Mouse (Mus musculus) intestine, embryonic 15.5 days (tissue): ENCODE results near the gene Ramp3. TPM values are rescaled to one million over a fixed set of nuclear protein-coding genes. Genes with fewer than 3 reads are reported as not detected.

ENCODE experiments used
- ATAC-seq: fragments of 200-750 bp; cut with Nextera tagmentation; 2 replicates; pipeline ENCODE4 v1.8.0; 2017; ENCODE audit warnings: moderate TSS enrichment, moderate library complexity
- H3K27ac ChIP-seq: fragments of 300-500 bp; sonication (generic); 2 replicates; pipeline ENCODE4 v1.5.1; 2015; ENCODE audit warnings: mild to moderate bottlenecking, inconsistent platforms
- H3K27me3 ChIP-seq: fragments of 300-500 bp; sonication (generic); replicated peaks from 2 replicates; pipeline ENCODE4 v1.6.1; 2015; ENCODE audit warnings: inconsistent platforms
- H3K36me3 ChIP-seq: fragments of 300-500 bp; sonication (generic); 2 replicates; pipeline ENCODE4 v1.6.1; 2015; ENCODE audit warnings: inconsistent platforms
- H3K4me1 ChIP-seq: fragments of 300-500 bp; sonication (generic); replicated peaks from 2 replicates; pipeline ENCODE4 v1.6.1; 2015; ENCODE audit warnings: inconsistent platforms
- H3K4me2 ChIP-seq: fragments of 300-500 bp; sonication (generic); replicated peaks from 2 replicates; pipeline ENCODE4 v1.6.1; 2015; ENCODE audit warnings: mild to moderate bottlenecking, inconsistent platforms
- H3K4me3 ChIP-seq: fragments of 300-500 bp; sonication (generic); replicated peaks from 2 replicates; pipeline ENCODE4 v1.5.1; 2015; ENCODE audit warnings: inconsistent platforms
- H3K9ac ChIP-seq: fragments of 300-500 bp; sonication (generic); 2 replicates; pipeline ENCODE4 v1.6.1; 2015; ENCODE audit warnings: inconsistent platforms
- H3K9me3 ChIP-seq: fragments of 300-500 bp; sonication (generic); 2 replicates; pipeline ENCODE4 v1.6.1; 2016; ENCODE audit warnings: inconsistent platforms
- WGBS: fragments of 180-500 bp; shearing (Covaris S2); methylation state at CpG from one replicate; pipeline ENCODE4 v1.1.7; 2015; 5-methylcytosine and 5-hydroxymethylcytosine counted together
- polyA plus RNA-seq: library from polyadenylated mRNA; unstranded; fragments of >200 nt; fragmentation: Nextera tagmentation; extraction: Ambion mirVana; gene quantifications from 2 replicates; pipeline ENCODE4 v1.2.1, GENCODE M21; 2015

Ramp3 gene
- polyA plus RNA-seq, 1 experiment from 2014 or later: 6.1 TPM

DNA sequence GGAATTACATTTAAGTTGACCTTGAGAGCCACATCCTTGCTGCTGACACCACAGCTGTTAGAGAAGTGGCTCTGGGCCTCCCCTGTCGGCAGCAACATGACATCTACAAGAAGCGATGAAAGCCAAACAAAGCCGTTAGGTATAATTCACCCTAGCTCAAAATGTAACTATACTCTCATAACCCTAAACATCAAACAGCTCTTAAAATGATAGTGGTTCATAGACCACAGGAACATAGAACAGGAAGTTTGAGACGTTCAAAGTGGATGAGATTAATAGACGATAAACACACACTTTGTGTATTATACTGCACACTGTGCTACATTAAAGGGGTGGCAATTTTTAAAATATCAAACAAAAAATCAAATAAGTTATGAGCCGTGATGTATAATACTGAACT, 46.5 kb downstream of the Ramp3 start:
- no peak overlapping the region for H3K4me2 ChIP-seq
- H3K4me1 ChIP-seq: no peaks in the 10 kb centered on the region
- H3K9me3 ChIP-seq: no peaks in the 10 kb centered on the region
- 65% methylated on average over 6 of the region's 6 CpGs for WGBS
- H3K4me3 ChIP-seq: no peak overlapping the region
- H3K9ac ChIP-seq: no peak overlapping the region
- no peaks in the 10 kb centered on the region for H3K36me3 ChIP-seq
- no peak for ATAC-seq
- no peaks in the 10 kb centered on the region for H3K27me3 ChIP-seq
- H3K27ac ChIP-seq: no peak overlapping the region

DNA sequence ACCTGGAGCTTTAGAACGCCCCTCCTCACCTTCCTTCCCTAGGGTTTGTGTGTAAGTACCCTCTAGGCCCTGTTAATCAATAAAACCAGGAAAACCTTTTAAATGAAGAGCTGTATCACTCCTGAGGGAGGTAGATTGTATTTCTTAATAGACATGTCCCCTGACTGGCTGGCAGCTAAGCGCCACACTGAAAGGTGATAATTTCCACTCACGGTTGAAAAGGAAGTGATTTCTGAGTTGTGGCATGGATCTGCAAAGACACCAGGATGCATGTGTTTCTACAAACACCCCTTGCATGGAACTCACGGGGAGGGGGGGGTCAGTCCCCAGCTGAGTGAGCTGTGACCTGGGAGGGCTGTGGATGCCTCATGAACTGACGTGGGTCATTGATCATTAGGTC, 47.2 kb downstream of the Ramp3 start:
- Histone ChIP-seq H3K9ac (no peak overlapping the region), H3K36me3 (no peaks in the 10 kb centered on the region), H3K27me3 (no peaks in the 10 kb centered on the region), H3K4me1 (no peaks in the 10 kb centered on the region), H3K9me3 (no peaks in the 10 kb centered on the region), H3K4me3 (no peak overlapping the region), H3K27ac (no peak overlapping the region), H3K4me2 (no peak overlapping the region)
- 80% methylated on average over 5 of the region's 5 CpGs for WGBS
- ATAC-seq: no peak

DNA sequence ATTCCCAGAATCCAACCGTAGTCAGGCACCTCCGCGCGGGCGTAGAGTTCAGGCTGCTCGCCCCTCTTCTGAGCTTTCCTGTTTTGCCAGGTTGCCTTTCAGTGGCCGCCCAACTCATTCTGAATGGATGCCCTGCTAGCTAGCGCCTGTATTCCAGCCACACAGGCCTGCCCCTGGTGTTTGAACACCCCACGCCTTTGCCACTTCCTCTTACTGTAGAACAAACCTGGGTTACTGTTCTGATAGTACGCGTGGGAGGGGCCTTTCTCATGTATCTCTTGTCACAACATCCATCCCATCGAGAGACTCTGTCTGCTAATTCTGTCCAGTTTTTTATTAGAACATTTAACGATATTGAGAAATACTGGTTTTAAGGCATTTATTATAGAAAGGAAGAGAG, 48.5 kb downstream of the Ramp3 start:
- no peak overlapping the region for H3K4me3 ChIP-seq
- no peaks in the 10 kb centered on the region for H3K27me3 ChIP-seq
- no peaks in the 10 kb centered on the region for H3K4me1 ChIP-seq
- WGBS: 91% methylated on average over 13 of the region's 13 CpGs
- H3K4me2 ChIP-seq: no peak overlapping the region
- H3K9ac ChIP-seq: no peak overlapping the region
- ATAC-seq: no peak
- no peaks in the 10 kb centered on the region for H3K9me3 ChIP-seq
- H3K36me3 ChIP-seq: no peaks in the 10 kb centered on the region
- H3K27ac ChIP-seq: no peak overlapping the region

DNA sequence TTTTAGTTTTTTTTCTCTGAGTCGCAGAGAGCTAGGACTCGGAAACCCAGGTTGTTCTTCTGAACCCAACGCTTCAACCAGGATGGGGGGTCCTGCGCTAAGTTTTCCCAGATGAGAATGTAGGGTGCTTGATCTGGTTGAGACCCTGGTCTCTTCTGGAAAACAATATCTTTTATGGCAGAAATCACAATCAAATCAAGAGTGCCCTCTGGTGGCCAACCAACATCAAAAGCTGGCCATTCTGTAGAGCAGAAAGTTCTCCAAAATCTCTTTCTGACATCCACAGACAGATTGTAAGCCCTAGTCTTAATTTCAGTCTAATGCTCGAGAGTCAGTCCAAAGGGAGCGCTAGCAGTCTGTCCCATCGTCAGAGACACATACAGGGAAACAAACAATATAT, 50.1 kb downstream of the Ramp3 start:
- no peaks in the 10 kb centered on the region for H3K27me3 ChIP-seq
- no peak overlapping the region for H3K4me3 ChIP-seq
- no peak overlapping the region for H3K27ac ChIP-seq
- no peaks in the 10 kb centered on the region for H3K9me3 ChIP-seq
- 96% methylated on average over 7 of the region's 7 CpGs for WGBS
- ATAC-seq: no peak
- no peak overlapping the region for H3K4me2 ChIP-seq
- H3K36me3 ChIP-seq: no peaks in the 10 kb centered on the region
- H3K9ac ChIP-seq: no peak overlapping the region
- no peaks in the 10 kb centered on the region for H3K4me1 ChIP-seq

DNA sequence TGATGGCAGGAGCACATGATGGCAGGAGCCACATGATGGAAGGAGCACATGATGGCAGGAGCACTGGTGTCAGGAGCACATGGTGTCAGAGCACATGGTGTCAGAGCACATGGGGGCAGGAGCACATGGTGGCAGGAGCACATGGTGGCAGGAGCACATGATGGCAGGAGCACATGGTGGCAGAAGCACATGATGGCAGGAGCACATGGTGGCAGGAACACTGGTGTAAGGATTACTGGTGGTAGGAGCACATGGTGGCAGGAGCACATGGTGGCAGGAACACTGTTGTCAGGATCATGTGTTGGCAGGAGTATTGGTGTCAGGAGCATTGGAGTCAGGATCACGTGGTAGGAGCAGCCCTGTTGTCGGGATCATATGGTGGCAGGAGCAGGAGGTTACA, 52.1 kb downstream of the Ramp3 start:
- no peaks in the 10 kb centered on the region for H3K9me3 ChIP-seq
- 58% methylated on average over 2 of the region's 2 CpGs for WGBS
- H3K4me3 ChIP-seq: no peak overlapping the region
- H3K27me3 ChIP-seq: no peaks in the 10 kb centered on the region
- H3K27ac ChIP-seq: no peak overlapping the region
- H3K4me1 ChIP-seq: no peaks in the 10 kb centered on the region
- ATAC-seq: no peak
- H3K4me2 ChIP-seq: no peak overlapping the region
- H3K36me3 ChIP-seq: no peaks in the 10 kb centered on the region
- H3K9ac ChIP-seq: no peak overlapping the region

DNA sequence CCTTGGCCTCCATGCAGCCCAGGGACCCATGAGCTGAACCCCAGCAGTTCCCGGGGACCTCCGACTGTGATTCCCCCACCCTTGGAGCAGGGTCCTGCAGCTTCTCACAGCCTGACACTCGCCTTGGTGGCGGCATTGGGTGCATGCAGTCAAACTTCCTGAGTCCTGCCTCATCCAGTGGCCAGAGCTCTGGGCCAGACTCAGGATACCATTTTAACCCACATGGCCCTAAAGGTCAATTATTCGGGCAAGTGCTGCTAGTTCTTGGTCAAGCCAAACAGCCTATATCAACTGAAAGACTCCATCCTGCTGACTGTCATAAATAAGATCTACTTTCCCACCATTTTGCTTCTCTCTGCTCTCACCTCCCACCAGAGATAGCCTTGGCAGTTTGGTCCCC, 62.4 kb downstream of the Ramp3 start:
- 80% methylated on average over 5 of the region's 5 CpGs for WGBS
- no peaks in the 10 kb centered on the region for H3K9me3 ChIP-seq
- H3K4me3 ChIP-seq: no peak overlapping the region
- H3K4me2 ChIP-seq: no peak overlapping the region
- H3K4me1 ChIP-seq: no peaks in the 10 kb centered on the region
- H3K36me3 ChIP-seq: no peaks in the 10 kb centered on the region
- H3K27ac ChIP-seq: no peak overlapping the region
- H3K27me3 ChIP-seq: no peaks in the 10 kb centered on the region
- H3K9ac ChIP-seq: no peak overlapping the region
- ATAC-seq: no peak

DNA sequence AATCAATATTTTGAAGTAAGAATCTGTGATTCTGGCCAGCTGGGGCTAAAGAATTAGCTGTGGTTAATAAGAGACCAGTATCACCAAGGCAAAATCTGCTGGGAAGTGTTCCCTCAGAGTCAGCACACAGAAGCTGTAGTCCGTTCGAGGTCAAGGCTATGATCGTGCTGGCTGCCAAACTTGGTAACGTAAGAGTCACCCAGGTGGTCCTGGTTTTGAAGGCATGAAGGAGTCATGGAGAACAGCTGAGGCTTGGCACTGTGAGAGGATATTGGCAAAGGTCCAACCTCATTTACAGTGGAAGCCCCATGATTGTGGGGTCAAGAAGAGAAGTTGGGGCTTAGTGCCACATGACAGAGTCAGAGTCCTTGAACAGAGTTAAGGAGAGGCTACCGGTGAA, 68.6 kb downstream of the Ramp3 start:
- Histone ChIP-seq H3K4me3 (no peak overlapping the region), H3K4me2 (no peak overlapping the region), H3K27me3 (no peaks in the 10 kb centered on the region), H3K9ac (no peak overlapping the region), H3K36me3 (no peaks in the 10 kb centered on the region), H3K27ac (no peak overlapping the region), H3K4me1 (no peaks in the 10 kb centered on the region), H3K9me3 (no peaks in the 10 kb centered on the region)
- 86% methylated on average over 5 of the region's 5 CpGs for WGBS
- no peak for ATAC-seq

Other genes with a start within 250 kb of the Ramp3 start
- gene Ppia, start 243.1 kb upstream of the Ramp3 start, polyA plus RNA-seq: 5,895 and 6,298 TPM in 2 replicates
- gene H2afv, start 214.1 kb upstream of the Ramp3 start, polyA plus RNA-seq: 424 and 429 TPM in 2 replicates
- gene Purb, start 182.6 kb upstream of the Ramp3 start, polyA plus RNA-seq: 26.6 and 28.8 TPM in 2 replicates
- 1.8 and 1.9 TPM in 2 replicates for gene Myo1g, start 137.6 kb upstream of the Ramp3 start, polyA plus RNA-seq
- 73.8 and 76.9 TPM in 2 replicates for gene Ccm2, start 111.6 kb upstream of the Ramp3 start, polyA plus RNA-seq
- gene Nacad, start 52.5 kb upstream of the Ramp3 start, polyA plus RNA-seq: 6.2 and 6.3 TPM in 2 replicates
- gene Tbrg4, start 32.5 kb upstream of the Ramp3 start, polyA plus RNA-seq: 56.3 and 57.6 TPM in 2 replicates
- gene Wap, start 19.9 kb upstream of the Ramp3 start, polyA plus RNA-seq: not detected in 2 replicates
- not detected in 2 replicates for gene Gm11983, start 179.1 kb downstream of the Ramp3 start, polyA plus RNA-seq